Mouse (Mus musculus) liver, adult 2 months (tissue): ENCODE data around the gene Gm8439. TPM values are rescaled to one million over a fixed set of nuclear protein-coding genes. Genes with fewer than 3 reads are reported as not detected.

Source experiments
- DNase-seq: peaks from one replicate; pipeline ENCODE4 v3.0.0-alpha.2; 2011; ENCODE audit warnings: low read depth, low spot score; ENCODE audit errors: extremely low read depth
- H3K27ac ChIP-seq: fragments of 200-500 bp; replicated peaks from 2 replicates; pipeline ENCODE4 v1.5.1; 2012; ENCODE audit warnings: low read depth, mild to moderate bottlenecking, control low read depth, inconsistent platforms, low read length; ENCODE audit not compliant: insufficient read depth
- H3K27me3 ChIP-seq: fragments of 200-500 bp; 2 replicates; pipeline ENCODE4 v1.6.1; 2012; ENCODE audit warnings: mild to moderate bottlenecking, moderate library complexity, low read length, inconsistent platforms; ENCODE audit not compliant: control insufficient read depth, insufficient read depth
- H3K36me3 ChIP-seq: fragments of 200-500 bp; 2 replicates; pipeline ENCODE4 v1.6.1; 2012; ENCODE audit warnings: low read length, inconsistent platforms; ENCODE audit not compliant: control insufficient read depth, insufficient read depth
- H3K4me1 ChIP-seq: fragments of 200-500 bp; 2 replicates; pipeline ENCODE4 v1.6.1; 2011; ENCODE audit warnings: low read length; ENCODE audit not compliant: control insufficient read depth, insufficient read depth
- H3K4me3 ChIP-seq: fragments of 200-500 bp; 2 replicates; pipeline ENCODE4 v1.5.1; 2011; ENCODE audit warnings: low read depth, mild to moderate bottlenecking, control low read depth, low read length, moderate library complexity; ENCODE audit not compliant: insufficient read depth
- H3K79me2 ChIP-seq: fragments of 200-500 bp; 2 replicates; pipeline ENCODE4 v1.6.1; 2012; ENCODE audit warnings: inconsistent platforms, mild to moderate bottlenecking, low read length, moderate library complexity; ENCODE audit not compliant: control insufficient read depth, insufficient read depth
- H3K9ac ChIP-seq: fragments of 200-500 bp; 2 replicates; pipeline ENCODE4 v1.6.1; 2012; ENCODE audit warnings: low read depth, mild to moderate bottlenecking, control low read depth, inconsistent platforms, low read length
- CTCF ChIP-seq: fragments of 200-500 bp; IDR thresholded peaks from 2 replicates; pipeline ENCODE4 v1.5.1; 2011; ENCODE audit warnings: low read depth, low read length, control low read depth
- POLR2A ChIP-seq: fragments of 200-500 bp; IDR thresholded peaks from 2 replicates; pipeline ENCODE4 v1.6.1; 2011; ENCODE audit warnings: low read length, control low read depth; ENCODE audit not compliant: insufficient read depth; ENCODE audit errors: extremely low read depth
- WGBS: fragments of 180-500 bp; shearing (Covaris S2); methylation state at CpG from one replicate; pipeline ENCODE4 v1.1.7; 2018; 5-methylcytosine and 5-hydroxymethylcytosine counted together
- polyA plus RNA-seq: library from polyadenylated mRNA; depleted of rRNA; stranded (reverse); fragments of >200 nt; gene quantifications from 2 replicates; pipeline ENCODE4 v1.2.3, GENCODE M21; 2012
- total RNA-seq: library from RNA; depleted of rRNA; stranded (reverse); fragments of >200 nt; gene quantifications from 2 replicates; pipeline ENCODE4 v1.2.3, GENCODE M21; 2014

Gm8439 gene
- total and polyA plus RNA-seq, 2 experiments: not detected

DNA sequence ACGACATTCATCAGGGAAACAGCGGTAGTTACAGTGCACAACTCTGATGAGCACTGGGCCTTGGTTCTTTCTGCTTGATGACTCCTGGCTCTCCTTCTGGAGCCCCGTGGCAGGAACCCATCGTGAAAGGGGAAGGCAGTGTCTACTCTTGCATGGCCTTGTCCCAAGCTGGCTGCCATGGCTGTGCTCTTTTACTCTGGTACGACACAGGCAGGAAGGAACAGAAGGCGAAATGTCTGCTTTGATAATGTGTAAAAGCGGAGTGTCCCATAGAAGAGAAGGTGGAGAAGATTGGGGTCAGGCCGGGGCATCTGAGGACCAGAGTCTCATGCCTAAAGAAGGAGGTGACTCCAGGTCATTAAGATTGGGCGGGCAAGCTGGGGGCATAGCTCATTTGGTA is 26.1 kb downstream of the Gm8439 start:
- H3K79me2 ChIP-seq: no peaks in the 10 kb centered on the region
- no peaks in the 10 kb centered on the region for H3K27me3 ChIP-seq
- no peaks in the 10 kb centered on the region for H3K36me3 ChIP-seq
- no peak for TF ChIP-seq POLR2A
- TF ChIP-seq CTCF: no peak
- no peak overlapping the region for H3K9ac ChIP-seq
- H3K4me3 ChIP-seq: no peak overlapping the region
- H3K4me1 ChIP-seq: no peaks in the 10 kb centered on the region
- no peak for DNase-seq
- 78% methylated on average over 9 of the region's 9 CpGs for WGBS
- H3K27ac ChIP-seq: no peak overlapping the region

DNA sequence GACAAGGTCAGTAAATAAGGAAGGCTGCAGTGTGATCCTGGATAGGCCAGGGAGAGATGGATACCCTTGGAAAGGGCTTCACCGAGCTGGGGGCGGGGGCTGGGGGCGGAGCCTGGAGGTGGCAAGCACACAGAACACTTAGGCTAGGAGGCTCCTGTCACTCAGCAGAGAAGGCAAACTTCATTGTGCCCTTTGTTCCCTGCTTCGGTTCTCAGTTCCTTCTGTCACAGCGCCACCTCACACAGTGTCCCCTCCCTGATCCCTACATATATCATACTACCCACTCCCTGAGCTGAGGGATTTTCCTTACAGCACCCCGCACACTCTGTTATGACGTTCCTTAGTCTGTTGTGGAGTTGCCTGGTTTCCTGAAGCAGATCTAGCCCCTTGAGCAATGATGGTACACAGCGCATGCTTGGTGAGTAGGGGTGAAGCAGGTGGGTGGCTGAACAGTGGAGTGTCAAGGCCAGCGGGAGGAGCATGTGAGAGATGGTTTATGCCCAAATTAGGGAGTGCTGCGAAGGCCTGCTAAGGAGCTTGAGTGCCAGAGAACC is 27.1 kb downstream of the Gm8439 start:
- Histone ChIP-seq H3K4me1 (no peaks in the 10 kb centered on the region), H3K4me3 (no peak overlapping the region), H3K36me3 (no peaks in the 10 kb centered on the region), H3K27ac (no peak overlapping the region), H3K79me2 (no peaks in the 10 kb centered on the region), H3K9ac (no peak overlapping the region), H3K27me3 (no peaks in the 10 kb centered on the region)
- no peak for DNase-seq
- TF ChIP-seq POLR2A: no peak
- no peak for TF ChIP-seq CTCF
- 50% methylated on average over 10 of the region's 10 CpGs for WGBS

DNA sequence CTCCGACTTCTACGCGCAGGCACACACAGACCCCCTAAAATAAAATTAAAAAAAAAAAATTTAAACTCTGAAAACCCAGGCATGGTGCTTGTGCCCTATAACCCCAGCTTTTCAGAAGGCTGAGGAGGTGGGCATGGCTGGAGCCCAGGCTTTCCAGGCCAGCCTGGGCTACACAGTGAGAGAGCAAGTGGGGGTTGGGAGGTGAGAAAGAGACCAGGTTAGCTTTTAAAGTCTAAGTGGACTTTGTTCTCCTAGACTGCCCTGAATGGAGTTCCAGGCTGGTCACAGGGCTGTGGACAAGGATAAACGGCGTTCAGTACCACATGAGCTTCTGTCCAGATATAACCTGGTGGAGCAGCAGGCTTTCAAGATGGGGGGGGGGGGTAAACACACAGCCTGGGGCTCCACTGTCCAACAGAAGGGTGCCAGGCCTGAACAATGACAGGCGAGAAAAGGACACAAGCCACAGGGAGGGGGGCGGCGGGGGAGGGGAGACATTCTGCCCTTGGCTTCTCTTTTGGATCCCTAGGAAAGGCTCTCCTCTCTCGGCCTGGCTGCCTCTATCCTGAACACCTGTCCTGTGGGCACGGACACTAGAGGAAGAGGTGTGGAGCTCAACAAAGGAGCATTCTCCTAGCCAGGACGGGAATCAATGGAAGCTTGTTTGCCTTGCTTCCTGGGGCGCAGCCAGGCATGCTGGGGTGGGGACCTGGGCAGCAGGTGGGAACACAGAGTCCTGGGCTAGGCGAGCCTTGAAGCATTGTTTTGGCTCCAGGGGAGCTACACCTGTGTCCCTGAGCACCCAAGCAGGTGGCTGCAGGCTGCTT is 27.9 kb downstream of the Gm8439 start:
- Histone ChIP-seq H3K4me3 (no peak overlapping the region), H3K79me2 (no peaks in the 10 kb centered on the region), H3K36me3 (no peaks in the 10 kb centered on the region), H3K27ac (no peak overlapping the region), H3K4me1 (no peaks in the 10 kb centered on the region), H3K9ac (no peak overlapping the region), H3K27me3 (no peaks in the 10 kb centered on the region)
- no peak for TF ChIP-seq POLR2A
- TF ChIP-seq CTCF: no peak
- no peak for DNase-seq
- 60% methylated on average over 13 of the region's 13 CpGs for WGBS

DNA sequence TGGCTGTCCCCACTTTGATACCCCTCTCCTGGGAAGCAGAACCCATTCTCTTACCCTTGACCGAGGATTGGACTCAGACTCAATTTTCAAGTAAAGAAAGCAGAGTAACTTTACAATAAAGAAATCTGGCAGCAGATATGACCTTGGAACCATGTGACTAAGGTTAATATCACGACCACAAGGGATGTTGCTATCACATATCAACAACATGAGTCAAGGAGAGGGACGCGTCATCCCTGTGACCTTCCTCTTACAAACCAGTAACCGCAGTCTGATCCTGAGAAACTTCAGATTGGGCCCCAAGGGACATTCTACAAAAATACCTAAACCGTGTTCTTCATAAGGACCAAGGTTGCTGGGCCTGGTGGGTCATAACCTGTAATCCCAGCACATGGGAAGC is 39.2 kb downstream of the Gm8439 start:
- Histone ChIP-seq H3K9ac (no peak overlapping the region), H3K27ac (no peak overlapping the region), H3K79me2 (no peaks in the 10 kb centered on the region), H3K4me1 (no peaks in the 10 kb centered on the region), H3K36me3 (no peaks in the 10 kb centered on the region), H3K27me3 (no peaks in the 10 kb centered on the region), H3K4me3 (no peak overlapping the region)
- no peak for DNase-seq
- WGBS: 76% methylated on average over 6 of the region's 6 CpGs
- TF ChIP-seq CTCF (no peak), POLR2A (no peak)

DNA sequence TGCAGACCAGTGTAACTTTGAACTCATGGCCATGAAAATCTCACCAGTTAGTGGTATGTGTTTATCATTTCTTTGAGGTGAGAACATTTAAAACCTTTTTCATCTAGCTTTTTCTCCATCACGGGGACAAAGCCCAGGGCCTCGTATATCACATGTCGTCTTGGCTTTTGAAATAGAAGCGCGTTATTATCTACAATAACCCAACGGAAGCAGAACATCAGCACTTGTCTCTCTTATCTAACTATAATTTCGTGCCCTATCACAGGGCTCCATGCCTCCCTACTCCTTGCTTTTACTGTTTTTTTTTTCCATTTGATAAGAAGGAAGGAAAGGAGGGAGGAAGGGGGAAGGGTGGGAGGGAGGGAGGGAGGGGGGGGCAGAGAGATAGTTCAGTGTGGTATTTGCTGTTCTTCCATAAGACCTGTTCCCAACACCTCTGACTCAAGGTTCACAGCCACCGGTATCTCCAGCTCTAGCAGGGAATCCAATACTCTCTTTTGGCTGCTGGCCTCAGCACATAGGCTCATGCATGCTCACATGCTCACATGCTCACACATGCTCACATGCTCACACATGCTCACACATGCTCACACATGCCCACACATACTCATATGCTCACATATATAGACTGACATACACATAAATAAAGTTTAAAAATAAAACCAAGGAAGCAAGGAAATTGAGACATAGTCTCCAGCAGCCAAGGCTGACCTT is 41.8 kb downstream of the Gm8439 start:
- WGBS: 71% methylated on average over 8 of the region's 8 CpGs
- TF ChIP-seq POLR2A (no peak), CTCF (no peak)
- Histone ChIP-seq H3K27me3 (no peaks in the 10 kb centered on the region), H3K36me3 (no peaks in the 10 kb centered on the region), H3K4me3 (no peak overlapping the region), H3K27ac (no peak overlapping the region), H3K9ac (no peak overlapping the region), H3K79me2 (no peaks in the 10 kb centered on the region), H3K4me1 (no peaks in the 10 kb centered on the region)
- DNase-seq: no peak

DNA sequence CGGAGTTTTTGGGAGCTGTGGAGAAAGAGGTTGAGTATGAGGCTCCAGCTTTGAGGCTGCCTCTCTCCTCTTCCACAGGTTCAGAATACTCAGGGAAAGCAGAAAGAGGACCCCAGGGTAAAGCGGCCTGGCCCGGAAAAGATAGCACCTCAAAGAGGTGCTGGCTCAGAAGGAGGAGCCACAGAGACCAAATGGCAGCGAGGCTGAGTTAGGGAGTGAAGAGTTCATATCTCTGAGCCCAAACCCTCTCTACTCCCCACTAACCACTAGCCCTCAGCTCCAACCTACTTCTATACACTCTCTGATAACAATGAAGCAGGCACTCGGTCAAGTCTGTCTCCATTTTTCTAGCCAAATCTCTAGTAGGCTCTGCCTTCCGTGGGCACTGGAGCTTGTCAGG is 43.3 kb downstream of the Gm8439 start:
- H3K9ac ChIP-seq: no peak overlapping the region
- WGBS: 84% methylated on average over 6 of the region's 6 CpGs
- TF ChIP-seq POLR2A (no peak), CTCF (no peak)

More for the DNA sequence above, 43.3 kb downstream of the Gm8439 start:
- Histone ChIP-seq H3K36me3 (no peaks in the 10 kb centered on the region), H3K27ac (no peak overlapping the region), H3K27me3 (no peaks in the 10 kb centered on the region), H3K79me2 (no peaks in the 10 kb centered on the region), H3K4me3 (no peak overlapping the region), H3K4me1 (no peaks in the 10 kb centered on the region)
- DNase-seq: no peak
